Mouse (Mus musculus): ENCODE measurements at regions not wholly inside any gene's neighbourhood (a gene's known extent, or its start where the extent isn't known, plus 50 kb on each side); places are given as distances from the start of the nearest gene placed in this dataset.

DNA sequence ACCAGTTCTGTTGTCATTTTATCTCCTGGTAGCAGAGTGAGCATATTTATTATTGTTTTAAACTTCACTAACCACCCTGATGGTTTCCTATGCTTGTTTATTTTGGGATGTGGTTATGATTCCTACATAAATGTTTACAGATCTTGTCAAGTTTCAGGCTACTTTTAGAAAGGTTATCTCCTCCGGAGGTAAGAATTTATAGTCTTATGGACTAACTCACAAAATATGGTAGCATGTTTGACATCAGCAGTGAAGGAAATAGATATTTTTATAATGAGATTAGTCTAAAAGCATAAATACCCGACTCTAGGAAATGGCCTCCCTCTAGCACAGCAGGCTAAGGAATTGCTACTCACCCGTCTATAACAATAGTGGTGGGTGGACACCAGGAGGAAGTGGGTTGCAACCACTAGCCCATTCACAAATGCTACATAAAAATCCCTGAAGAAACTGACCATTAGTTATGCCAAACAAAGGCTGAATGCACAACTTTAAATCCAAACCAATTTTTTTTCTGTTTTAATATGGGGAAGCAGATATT lies 228.6 kb upstream of the Sema3d start:
- no peak for TF ChIP-seq CTCF (IDR thresholded peaks at IDR 0.05; ENCODE audit: low read depth)
- no peak for TF ChIP-seq EP300 (optimal IDR thresholded peaks at IDR 0.05)

Measured in stomach, postnatal 0 days (tissue).